Mouse (Mus musculus) thymus, adult 2 months (tissue): ENCODE measurements around the gene Anks1b.

Source experiments
- CTCF ChIP-seq: fragments of 200-500 bp; IDR thresholded peaks from 2 replicates; pipeline ENCODE4 v1.5.1; 2012; ENCODE audit warnings: mild to moderate bottlenecking, control low read depth, low read length, moderate library complexity, borderline replicate concordance; ENCODE audit not compliant: control insufficient read depth, poor library complexity, insufficient read depth; ENCODE audit errors: extremely low read depth
- POLR2A ChIP-seq: fragments of 200-500 bp; IDR thresholded peaks from 2 replicates; pipeline ENCODE4 v1.6.1; 2012; ENCODE audit warnings: mild to moderate bottlenecking, low read length, control low read depth, moderate library complexity; ENCODE audit not compliant: control insufficient read depth, poor library complexity, insufficient read depth; ENCODE audit errors: extremely low read depth

GRCm38 (mm10) chr10:90771046-90771445 is 897.7 kb downstream of the Anks1b start:
- TF ChIP-seq POLR2A (no peak), CTCF (no peak)
